Mouse (Mus musculus) stomach, embryonic 15.5 days (tissue): ENCODE measurements around the gene Trpm8. TPM values are rescaled to one million over a fixed set of nuclear protein-coding genes. Genes with fewer than 3 reads are reported as not detected.

Experiments used
- ATAC-seq: fragments of 200-750 bp; cut with Nextera tagmentation; 2 replicates; pipeline ENCODE4 v1.8.0; 2017; ENCODE audit warnings: low read depth, moderate number of reproducible peaks, moderate TSS enrichment; ENCODE audit not compliant: insufficient read depth, low FRiP score
- H3K27ac ChIP-seq: fragments of 300-500 bp; sonication (generic); 2 replicates; pipeline ENCODE4 v1.5.1; 2015; ENCODE audit warnings: mild to moderate bottlenecking, inconsistent platforms
- H3K27me3 ChIP-seq: fragments of 300-500 bp; sonication (generic); replicated peaks from 2 replicates; pipeline ENCODE4 v1.6.1; 2015; ENCODE audit warnings: inconsistent platforms
- H3K36me3 ChIP-seq: fragments of 300-500 bp; sonication (generic); 2 replicates; pipeline ENCODE4 v1.6.1; 2015; ENCODE audit warnings: inconsistent platforms
- H3K4me1 ChIP-seq: fragments of 300-500 bp; sonication (generic); 2 replicates; pipeline ENCODE4 v1.6.1; 2015; ENCODE audit warnings: inconsistent platforms
- H3K4me2 ChIP-seq: fragments of 300-500 bp; sonication (generic); 2 replicates; pipeline ENCODE4 v1.6.1; 2015; ENCODE audit warnings: mild to moderate bottlenecking, inconsistent platforms
- H3K4me3 ChIP-seq: fragments of 300-500 bp; sonication (generic); replicated peaks from 2 replicates; pipeline ENCODE4 v1.5.1; 2015; ENCODE audit warnings: inconsistent platforms
- H3K9ac ChIP-seq: fragments of 300-500 bp; sonication (generic); 2 replicates; pipeline ENCODE4 v1.6.1; 2015; ENCODE audit warnings: inconsistent platforms
- H3K9me3 ChIP-seq: fragments of 300-500 bp; sonication (generic); 2 replicates; pipeline ENCODE4 v1.6.1; 2016; ENCODE audit warnings: inconsistent platforms
- WGBS: fragments of 180-500 bp; shearing (Covaris S2); methylation state at CpG from one replicate; pipeline ENCODE4 v1.1.7; 2015; 5-methylcytosine and 5-hydroxymethylcytosine counted together
- polyA plus RNA-seq: library from polyadenylated mRNA; unstranded; fragments of >200 nt; fragmentation: Nextera tagmentation; extraction: Ambion mirVana; gene quantifications from 2 replicates; pipeline ENCODE4 v1.2.1, GENCODE M21; 2015

The Trpm8 gene
- polyA plus RNA-seq, 1 experiment from 2014 or later: not detected

DNA sequence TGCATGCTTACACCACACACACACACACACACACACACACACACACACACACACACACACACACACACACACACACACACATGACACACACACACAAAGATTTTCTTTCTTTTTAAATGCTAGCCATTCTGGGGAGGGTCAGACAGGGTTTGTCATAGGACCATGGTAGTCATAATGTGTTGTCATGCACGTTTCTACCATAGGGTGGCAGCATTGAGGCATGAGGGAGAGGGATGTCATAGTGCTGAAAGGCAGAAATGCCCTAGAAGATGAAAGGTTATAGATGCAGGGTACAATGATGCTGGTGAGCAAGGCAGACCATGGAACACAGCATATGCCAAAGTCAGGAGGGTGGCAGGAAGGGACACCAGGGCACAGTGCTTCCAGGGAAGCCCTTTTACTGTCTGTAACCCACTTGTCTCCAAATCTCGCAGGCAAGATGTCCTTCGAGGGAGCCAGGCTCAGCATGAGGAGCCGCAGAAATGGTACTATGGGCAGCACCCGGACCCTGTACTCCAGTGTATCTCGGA, 41.1 kb downstream of the Trpm8 start:
- Histone ChIP-seq H3K4me2 (no peak overlapping the region), H3K9me3 (no peaks in the 10 kb centered on the region), H3K27ac (no peak overlapping the region), H3K36me3 (no peaks in the 10 kb centered on the region), H3K4me3 (no peak overlapping the region), H3K27me3 (no peaks in the 10 kb centered on the region), H3K4me1 (no peaks in the 10 kb centered on the region), H3K9ac (no peak overlapping the region)
- ATAC-seq: no peak
- WGBS: 70% methylated on average over 6 of the region's 6 CpGs

DNA sequence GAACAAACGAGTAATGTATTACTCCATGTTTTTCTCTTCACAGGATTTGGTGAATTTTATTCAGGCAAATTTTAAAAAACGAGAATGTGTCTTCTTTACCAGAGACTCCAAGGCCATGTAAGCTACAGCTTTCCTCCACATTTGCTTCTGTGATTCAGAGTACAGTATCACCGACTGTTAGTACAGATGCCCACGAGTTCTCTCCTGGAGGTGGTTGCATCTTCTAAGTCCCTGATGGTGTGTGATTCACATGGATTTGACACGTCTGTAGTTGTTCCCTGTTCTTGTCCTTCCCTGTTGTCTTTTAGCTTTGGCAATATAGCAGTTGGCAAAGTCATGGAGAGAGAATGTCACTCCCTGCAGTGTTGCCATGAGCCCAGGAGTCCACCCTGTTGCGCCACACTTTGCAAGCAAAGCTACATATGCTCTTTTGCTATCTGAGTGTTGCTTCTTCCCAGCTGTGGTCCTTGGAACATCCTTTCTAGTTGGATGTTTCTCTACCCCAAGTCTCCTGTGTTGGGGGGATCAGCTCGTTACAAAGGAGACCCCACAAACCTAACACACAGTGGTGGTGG, 43.4 kb downstream of the Trpm8 start:
- Histone ChIP-seq H3K36me3 (no peaks in the 10 kb centered on the region), H3K4me3 (no peak overlapping the region), H3K9me3 (no peaks in the 10 kb centered on the region), H3K27me3 (no peaks in the 10 kb centered on the region), H3K9ac (no peak overlapping the region), H3K27ac (no peak overlapping the region), H3K4me2 (no peak overlapping the region), H3K4me1 (no peaks in the 10 kb centered on the region)
- ATAC-seq: no peak
- WGBS: 77% methylated on average over 7 of the region's 7 CpGs

DNA sequence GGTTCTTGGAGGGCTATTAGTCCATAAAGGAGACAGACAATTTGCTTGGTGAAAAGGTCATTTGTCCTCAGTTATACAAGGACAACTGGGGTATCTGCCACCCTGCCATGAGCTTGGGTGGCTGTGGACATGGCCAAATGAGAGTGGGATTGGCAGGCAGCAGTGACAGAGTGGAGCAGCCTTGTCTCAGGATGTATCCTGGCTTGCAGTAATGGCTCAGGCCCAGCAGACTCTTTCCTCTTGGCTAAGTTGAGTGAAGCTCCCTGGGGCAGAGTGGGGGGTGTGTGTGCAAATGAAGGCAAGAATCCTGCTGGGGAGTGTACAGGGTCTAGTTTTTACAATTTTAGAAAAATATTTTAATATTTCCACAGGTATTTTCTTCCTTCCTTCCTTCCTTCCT, 44.7 kb downstream of the Trpm8 start:
- Histone ChIP-seq H3K27ac (no peak overlapping the region), H3K9ac (no peak overlapping the region), H3K4me3 (no peak overlapping the region), H3K4me1 (no peaks in the 10 kb centered on the region), H3K4me2 (no peak overlapping the region), H3K36me3 (no peaks in the 10 kb centered on the region), H3K27me3 (no peaks in the 10 kb centered on the region), H3K9me3 (no peaks in the 10 kb centered on the region)
- no peak for ATAC-seq

DNA sequence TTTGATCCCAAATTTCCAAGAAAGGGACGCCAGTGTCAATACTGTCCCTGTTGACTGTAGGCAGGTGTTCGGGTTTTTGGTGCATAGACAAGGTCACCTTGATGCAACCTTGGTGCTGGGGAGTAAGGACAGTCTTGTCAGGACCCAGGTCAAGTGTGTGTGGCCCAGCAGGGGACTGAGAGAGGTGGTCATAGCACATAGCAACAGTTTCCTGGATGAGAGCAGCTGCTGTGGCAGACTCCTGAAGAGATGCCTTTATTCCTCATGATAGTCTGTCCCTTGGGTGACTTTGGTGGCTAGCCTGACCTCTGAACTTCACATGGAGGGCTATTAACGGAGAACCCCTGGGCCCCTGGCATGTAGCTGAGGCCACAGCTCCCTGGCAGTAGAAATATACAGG, 45.6 kb downstream of the Trpm8 start:
- Histone ChIP-seq H3K27me3 (no peaks in the 10 kb centered on the region), H3K9ac (no peak overlapping the region), H3K9me3 (no peaks in the 10 kb centered on the region), H3K27ac (no peak overlapping the region), H3K4me3 (no peak overlapping the region), H3K4me2 (no peak overlapping the region), H3K36me3 (no peaks in the 10 kb centered on the region), H3K4me1 (no peaks in the 10 kb centered on the region)
- 82% methylated on average over 3 of the region's 3 CpGs for WGBS
- ATAC-seq: no peak

DNA sequence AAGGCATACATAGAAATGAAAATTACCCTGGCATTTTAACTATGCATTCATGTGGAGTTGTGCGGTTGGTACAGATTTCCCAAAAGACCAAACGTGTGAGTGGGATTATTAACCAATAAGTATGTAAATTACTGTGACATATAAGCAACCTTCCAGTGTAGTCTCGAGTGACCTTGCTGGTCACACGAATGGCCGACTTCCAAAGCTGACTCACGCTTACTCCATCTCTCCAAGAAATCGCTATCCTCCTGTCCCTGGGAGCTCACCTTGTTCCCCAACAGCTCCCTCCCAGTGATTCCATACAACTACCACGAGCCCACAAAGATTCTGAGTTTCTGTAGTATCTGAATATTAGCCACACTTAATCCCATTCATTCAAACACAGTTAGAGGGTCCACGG, 62.0 kb downstream of the Trpm8 start:
- no peaks in the 10 kb centered on the region for H3K27me3 ChIP-seq
- H3K9ac ChIP-seq: no peak overlapping the region
- no peak overlapping the region for H3K4me3 ChIP-seq
- 79% methylated on average over 9 of the region's 9 CpGs for WGBS
- no peak overlapping the region for H3K27ac ChIP-seq
- no peak overlapping the region for H3K4me2 ChIP-seq
- H3K36me3 ChIP-seq: no peaks in the 10 kb centered on the region
- no peaks in the 10 kb centered on the region for H3K4me1 ChIP-seq
- no peak for ATAC-seq
- no peaks in the 10 kb centered on the region for H3K9me3 ChIP-seq

DNA sequence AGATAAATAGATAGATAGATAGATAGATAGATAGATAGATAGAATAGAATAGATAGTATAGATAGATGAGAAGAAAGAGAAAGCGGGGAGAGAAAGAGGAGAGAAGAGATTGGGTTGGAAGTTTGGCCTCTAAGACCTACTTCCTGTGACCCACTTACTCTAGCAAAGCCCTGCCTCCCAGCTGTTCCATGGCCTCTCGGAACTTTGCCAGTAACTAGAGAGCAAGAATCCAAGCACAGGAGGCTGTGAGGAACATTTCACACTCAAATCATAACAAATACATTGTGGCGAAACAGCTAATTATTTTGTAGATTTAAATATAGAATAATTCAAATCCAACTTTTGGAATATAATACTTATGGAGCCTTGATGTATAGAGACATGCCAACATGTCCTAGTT, 65.2 kb downstream of the Trpm8 start:
- no peak overlapping the region for H3K9ac ChIP-seq
- ATAC-seq: no peak
- 76% methylated on average over 3 of the region's 3 CpGs for WGBS
- no peaks in the 10 kb centered on the region for H3K9me3 ChIP-seq
- no peak overlapping the region for H3K4me3 ChIP-seq
- H3K27ac ChIP-seq: no peak overlapping the region
- no peaks in the 10 kb centered on the region for H3K4me1 ChIP-seq
- no peaks in the 10 kb centered on the region for H3K27me3 ChIP-seq
- H3K36me3 ChIP-seq: no peaks in the 10 kb centered on the region
- H3K4me2 ChIP-seq: no peak overlapping the region

DNA sequence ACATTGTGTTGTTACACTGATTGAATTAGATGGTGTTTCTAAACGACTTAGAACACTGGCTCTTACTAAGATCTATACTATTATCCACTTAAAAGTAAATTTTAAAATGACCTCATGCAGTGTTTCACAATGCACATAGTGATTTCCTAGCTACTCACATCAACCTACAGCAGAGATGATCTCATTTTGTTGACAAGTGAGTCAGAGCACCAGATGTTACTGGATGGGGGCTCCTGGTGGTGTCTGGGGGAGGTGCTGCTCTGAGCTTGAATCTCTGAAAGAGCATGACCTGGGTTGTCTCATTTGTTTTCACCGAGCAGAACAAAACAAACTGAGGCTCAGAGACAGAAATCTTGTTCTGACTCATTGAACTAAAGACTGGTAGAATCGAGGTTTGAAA, 68.1 kb downstream of the Trpm8 start:
- Histone ChIP-seq H3K9ac (no peak overlapping the region), H3K36me3 (no peaks in the 10 kb centered on the region), H3K27ac (no peak overlapping the region), H3K4me3 (no peak overlapping the region), H3K9me3 (no peaks in the 10 kb centered on the region), H3K4me1 (no peaks in the 10 kb centered on the region), H3K27me3 (no peaks in the 10 kb centered on the region), H3K4me2 (no peak overlapping the region)
- ATAC-seq: no peak
- WGBS: 19% methylated on average over 3 of the region's 3 CpGs

DNA sequence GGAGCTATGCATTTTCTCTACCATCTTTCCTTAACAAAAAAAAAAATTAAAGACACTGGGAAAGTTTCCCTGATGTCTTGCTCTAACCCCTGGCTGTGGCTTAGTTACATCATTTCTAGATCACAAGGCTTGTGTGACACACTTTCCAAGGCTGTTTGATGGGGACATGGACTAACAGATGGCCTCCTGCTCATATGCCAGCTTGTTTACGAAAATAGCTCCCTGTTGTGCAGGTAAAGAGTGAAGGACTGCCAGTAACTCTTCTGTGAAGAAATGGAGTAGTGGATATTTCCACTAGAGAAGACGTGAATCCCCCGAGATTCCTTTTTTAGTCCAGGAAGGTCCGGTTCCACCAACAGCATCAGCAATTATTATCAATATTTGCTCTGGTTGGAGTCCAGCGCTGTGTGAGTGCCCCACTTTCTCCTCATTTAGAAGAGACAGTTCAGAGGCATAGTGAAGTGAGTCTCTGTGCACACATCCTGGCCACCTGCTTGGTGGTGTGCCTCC, 71.1 kb downstream of the Trpm8 start:
- no peak for ATAC-seq
- Histone ChIP-seq H3K4me1 (no peaks in the 10 kb centered on the region), H3K9me3 (no peaks in the 10 kb centered on the region), H3K36me3 (no peaks in the 10 kb centered on the region), H3K4me2 (no peak overlapping the region), H3K27ac (no peak overlapping the region), H3K4me3 (no peak overlapping the region), H3K27me3 (no peaks in the 10 kb centered on the region), H3K9ac (no peak overlapping the region)
- 83% methylated on average over 5 of the region's 5 CpGs for WGBS

DNA sequence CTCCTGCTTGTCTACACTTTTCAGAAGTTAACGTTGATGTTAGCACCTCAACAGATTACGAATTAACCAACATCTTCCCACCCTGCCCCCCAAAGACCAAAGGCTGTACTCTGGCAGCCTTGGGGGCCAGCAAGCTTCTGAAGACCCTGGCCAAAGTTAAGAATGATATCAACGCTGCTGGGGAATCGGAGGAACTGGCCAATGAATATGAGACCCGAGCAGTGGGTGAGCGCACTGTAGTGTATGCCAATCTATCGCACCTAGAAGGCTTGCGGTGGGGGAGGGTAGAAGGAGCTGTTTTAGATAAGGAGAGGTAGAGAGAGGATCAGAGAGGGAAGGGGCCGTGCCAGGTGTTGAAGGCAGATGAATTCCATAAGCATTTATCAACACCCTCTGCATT, 73.3 kb downstream of the Trpm8 start:
- Histone ChIP-seq H3K4me2 (no peak overlapping the region), H3K4me3 (no peak overlapping the region), H3K27me3 (no peaks in the 10 kb centered on the region), H3K9me3 (no peaks in the 10 kb centered on the region), H3K27ac (no peak overlapping the region), H3K36me3 (no peaks in the 10 kb centered on the region), H3K9ac (no peak overlapping the region), H3K4me1 (no peaks in the 10 kb centered on the region)
- ATAC-seq: no peak
- 77% methylated on average over 9 of the region's 9 CpGs for WGBS

DNA sequence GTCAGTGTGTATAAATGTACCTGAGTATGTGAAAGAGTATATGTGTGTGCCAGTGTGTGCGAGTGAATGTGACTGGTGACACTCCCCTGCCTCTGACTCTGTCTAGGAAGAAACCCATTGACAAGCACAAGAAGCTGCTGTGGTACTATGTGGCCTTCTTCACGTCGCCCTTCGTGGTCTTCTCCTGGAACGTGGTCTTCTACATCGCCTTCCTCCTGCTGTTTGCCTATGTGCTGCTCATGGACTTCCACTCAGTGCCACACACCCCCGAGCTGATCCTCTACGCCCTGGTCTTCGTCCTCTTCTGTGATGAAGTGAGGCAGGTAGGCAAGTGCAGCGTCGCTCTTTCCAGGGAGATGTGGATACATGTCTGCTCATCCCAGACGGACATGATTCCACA, 77.6 kb downstream of the Trpm8 start:
- no peak overlapping the region for H3K4me3 ChIP-seq
- H3K36me3 ChIP-seq: no peaks in the 10 kb centered on the region
- no peak overlapping the region for H3K4me2 ChIP-seq
- H3K27ac ChIP-seq: no peak overlapping the region
- no peaks in the 10 kb centered on the region for H3K9me3 ChIP-seq
- no peaks in the 10 kb centered on the region for H3K27me3 ChIP-seq
- no peaks in the 10 kb centered on the region for H3K4me1 ChIP-seq
- WGBS: 85% methylated on average over 12 of the region's 12 CpGs
- H3K9ac ChIP-seq: no peak overlapping the region
- ATAC-seq: no peak

DNA sequence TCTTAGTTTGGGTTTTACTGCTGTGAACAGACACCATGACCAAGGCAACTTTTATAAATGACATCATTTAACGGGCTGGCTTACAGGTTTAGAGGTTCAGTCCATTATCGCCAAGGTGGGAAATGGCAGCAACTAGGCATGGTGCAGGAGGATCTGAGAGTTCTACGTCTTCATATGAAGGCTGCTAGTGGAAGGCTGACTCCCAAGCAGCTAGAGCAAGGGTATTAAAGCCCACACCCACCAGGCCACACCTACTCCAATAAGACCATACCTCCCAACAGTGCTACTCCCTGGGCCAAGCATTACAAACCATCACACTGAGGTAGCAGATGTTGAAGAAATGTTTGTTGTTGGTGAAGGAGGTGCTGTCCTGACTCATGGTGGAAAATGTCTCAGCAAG, 78.2 kb downstream of the Trpm8 start:
- no peaks in the 10 kb centered on the region for H3K36me3 ChIP-seq
- H3K4me3 ChIP-seq: no peak overlapping the region
- H3K27ac ChIP-seq: no peak overlapping the region
- H3K9ac ChIP-seq: no peak overlapping the region
- no peaks in the 10 kb centered on the region for H3K9me3 ChIP-seq
- 82% methylated on average over 3 of the region's 3 CpGs for WGBS
- H3K27me3 ChIP-seq: no peaks in the 10 kb centered on the region
- H3K4me1 ChIP-seq: no peaks in the 10 kb centered on the region
- no peak overlapping the region for H3K4me2 ChIP-seq
- no peak for ATAC-seq

DNA sequence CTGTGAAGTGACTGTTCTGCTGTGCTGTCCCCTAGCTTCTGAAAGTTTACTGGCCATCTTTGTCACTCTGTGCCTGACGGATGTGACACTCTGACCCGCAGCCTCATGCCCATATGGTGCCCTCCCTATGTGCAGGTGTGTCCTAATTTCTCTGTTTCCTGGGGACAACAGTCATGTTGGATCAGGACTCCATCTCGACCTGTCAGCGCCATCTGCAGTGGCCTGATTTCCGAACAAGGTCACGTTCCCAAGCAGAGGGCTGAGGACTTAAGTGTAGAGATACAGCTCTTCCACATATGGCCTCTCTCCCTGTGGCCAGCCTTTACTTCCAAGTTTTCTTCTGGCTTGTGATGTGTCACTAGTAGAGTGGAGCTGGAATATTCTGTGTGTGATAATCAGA, 79.2 kb downstream of the Trpm8 start:
- H3K9me3 ChIP-seq: no peaks in the 10 kb centered on the region
- no peaks in the 10 kb centered on the region for H3K4me1 ChIP-seq
- H3K27me3 ChIP-seq: no peaks in the 10 kb centered on the region
- no peak overlapping the region for H3K9ac ChIP-seq
- H3K36me3 ChIP-seq: no peaks in the 10 kb centered on the region
- ATAC-seq: no peak
- H3K4me3 ChIP-seq: no peak overlapping the region
- 84% methylated on average over 6 of the region's 6 CpGs for WGBS
- no peak overlapping the region for H3K4me2 ChIP-seq
- no peak overlapping the region for H3K27ac ChIP-seq
